Mouse (Mus musculus): ENCODE measurements around the gene Gm15155. TPM values are rescaled to one million over a fixed set of nuclear protein-coding genes. Genes with fewer than 3 reads are reported as not detected.

The Gm15155 gene
- not detected in 2 replicates for polyA plus RNA-seq (2015; fragmentation: Nextera tagmentation; extraction: Ambion mirVana)

DNA sequence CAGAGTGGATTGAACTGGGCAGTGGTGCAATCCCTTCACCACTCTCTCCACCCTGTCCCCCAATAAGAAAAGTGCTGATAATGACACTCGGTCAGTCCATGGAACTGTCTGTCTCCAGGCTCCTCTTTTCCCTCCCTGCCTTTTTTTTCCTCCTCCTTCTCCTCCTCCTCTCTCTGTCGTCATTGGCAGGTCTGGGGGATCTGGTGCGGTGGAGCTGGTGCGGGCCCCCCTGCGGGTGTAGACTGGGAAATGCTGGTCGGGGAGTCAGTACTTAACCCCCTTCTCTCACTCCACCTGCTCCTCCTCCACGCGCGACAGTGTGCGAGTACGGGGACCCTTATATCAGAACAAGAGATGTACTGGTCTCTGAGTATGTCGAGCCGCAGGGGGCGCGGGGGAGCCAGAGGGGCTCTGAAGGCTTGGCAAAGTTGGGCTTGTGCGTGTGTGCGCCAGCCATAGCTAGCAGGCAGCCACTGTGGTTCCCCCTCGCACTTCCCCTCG lies at the start of gene Gm15155:
Gene Gm15155, plus strand, starts transcription at position 401 of the 501 bp plus-strand sequence.
- no peak within 1 kb of the TSS for H3K27ac ChIP-seq (ENCODE audit: low read length)
- peak within 1 kb of the TSS; percentile 40; the same call in 1 of the 2 replicates for H3K9ac ChIP-seq (ENCODE audit: low read length)
- no peaks in the 10 kb centered on the region for H3K36me3 ChIP-seq (ENCODE audit: control insufficient read depth, insufficient read depth)
- H3K4me3 ChIP-seq (ENCODE audit: low read length): peak within 1 kb of the TSS; percentile 54
- ATAC-seq (replicated peaks; ENCODE audit: extremely low read depth, insufficient read depth, low FRiP score): no peak
- peak within 1 kb of the TSS; percentile 87 for H3K4me2 ChIP-seq (ENCODE audit: low read depth, low read length)
- H3K4me1 ChIP-seq (ENCODE audit: control insufficient read depth, insufficient read depth, low read length): 0 out of 2 replicates have a peak, but pooled peaks cover 6% of the 10 kb centered on the region
- WGBS: 16% methylated on average over 19 of the region's 19 CpGs
- H3K9me3 ChIP-seq (replicated peaks; ENCODE audit: control insufficient read depth, low read length): no peaks in the 10 kb centered on the region
- peaks cover 35% of the 10 kb centered on the region for H3K27me3 ChIP-seq (ENCODE audit: control insufficient read depth, insufficient read depth, low read length)

DNA sequence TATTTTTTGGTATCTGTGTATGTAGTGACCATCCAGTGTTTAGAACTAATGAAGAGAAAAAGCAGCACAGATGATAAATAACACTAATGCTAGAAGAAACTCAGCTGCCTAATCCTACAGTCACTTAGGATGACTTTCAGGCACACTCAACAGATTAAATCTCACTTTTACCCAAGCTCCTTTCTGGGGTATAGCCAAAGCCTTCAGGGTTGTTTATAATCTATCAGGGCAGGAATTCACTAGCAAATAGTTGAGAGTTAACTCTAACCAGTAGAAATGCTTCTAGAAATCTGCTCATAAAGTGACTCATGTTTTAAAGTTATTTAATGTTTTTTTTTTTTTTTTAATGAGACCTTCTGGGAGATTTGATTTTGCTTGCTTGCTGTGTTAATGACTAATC lies 44.8 kb upstream of the Gm15155 start:
- Histone ChIP-seq H3K36me3 (ENCODE audit: control insufficient read depth, insufficient read depth) (no peaks in the 10 kb centered on the region), H3K4me2 (ENCODE audit: low read depth, low read length) (no peak overlapping the region), H3K9me3 (replicated peaks; ENCODE audit: control insufficient read depth, low read length) (no peaks in the 10 kb centered on the region), H3K9ac (ENCODE audit: low read length) (no peak overlapping the region), H3K4me1 (ENCODE audit: control insufficient read depth, insufficient read depth, low read length) (no peaks in the 10 kb centered on the region), H3K27ac (ENCODE audit: low read length) (no peak overlapping the region), H3K27me3 (ENCODE audit: control insufficient read depth, insufficient read depth, low read length) (no peaks in the 10 kb centered on the region), H3K4me3 (ENCODE audit: low read length) (no peak overlapping the region)
- ATAC-seq (replicated peaks; ENCODE audit: extremely low read depth, insufficient read depth, low FRiP score): no peak

DNA sequence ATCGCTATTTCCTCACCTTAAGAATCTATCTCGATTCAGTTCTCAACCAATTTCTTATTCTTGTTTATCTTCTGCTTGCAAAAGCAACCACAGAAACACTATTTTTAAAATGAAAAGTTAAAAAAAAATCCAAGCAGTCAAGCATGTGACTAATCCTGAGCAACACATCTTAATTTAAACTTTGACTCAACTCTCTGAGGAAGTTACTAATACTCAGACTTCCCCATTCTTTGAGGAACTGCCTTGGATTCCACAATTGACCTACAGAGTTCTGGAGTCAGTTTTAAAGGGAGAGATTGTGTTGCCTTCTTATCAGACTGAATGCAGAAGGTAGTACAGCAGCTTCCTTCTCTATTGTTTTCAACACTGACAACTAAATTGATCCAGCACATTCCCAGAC lies 40.0 kb upstream of the Gm15155 start:
- no peaks in the 10 kb centered on the region for H3K4me1 ChIP-seq (ENCODE audit: control insufficient read depth, insufficient read depth, low read length)
- no peak overlapping the region for H3K4me3 ChIP-seq (ENCODE audit: low read length)
- H3K36me3 ChIP-seq (ENCODE audit: control insufficient read depth, insufficient read depth): no peaks in the 10 kb centered on the region
- WGBS: 57% methylated on average over 2 of the region's 2 CpGs
- H3K9ac ChIP-seq (ENCODE audit: low read length): no peak overlapping the region
- ATAC-seq (replicated peaks; ENCODE audit: extremely low read depth, insufficient read depth, low FRiP score): no peak
- H3K4me2 ChIP-seq (ENCODE audit: low read depth, low read length): no peak overlapping the region
- H3K27ac ChIP-seq (ENCODE audit: low read length): no peak overlapping the region
- no peaks in the 10 kb centered on the region for H3K9me3 ChIP-seq (replicated peaks; ENCODE audit: control insufficient read depth, low read length)
- H3K27me3 ChIP-seq (ENCODE audit: control insufficient read depth, insufficient read depth, low read length): no peaks in the 10 kb centered on the region

DNA sequence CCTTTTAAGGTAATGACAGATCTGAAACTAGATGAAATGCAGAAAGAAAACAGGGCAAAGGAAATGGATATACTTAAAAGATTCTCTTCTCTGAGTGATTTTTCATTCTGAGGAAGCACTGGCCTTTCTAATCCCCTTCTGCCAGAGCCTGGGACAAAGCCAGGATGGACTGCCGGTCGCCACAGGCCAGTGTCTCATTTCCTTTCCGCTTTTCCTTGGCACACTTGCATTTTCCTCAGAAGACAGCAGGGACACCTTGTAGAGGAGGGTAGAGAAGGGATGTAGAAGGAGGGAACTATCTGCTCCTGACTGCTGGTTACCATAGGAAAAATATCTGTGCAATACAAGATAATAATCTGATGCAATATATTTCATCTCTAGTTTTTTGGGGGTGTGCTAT lies 33.1 kb upstream of the Gm15155 start:
- H3K9ac ChIP-seq (ENCODE audit: low read length): no peak overlapping the region
- no peaks in the 10 kb centered on the region for H3K36me3 ChIP-seq (ENCODE audit: control insufficient read depth, insufficient read depth)
- no peak for ATAC-seq (replicated peaks; ENCODE audit: extremely low read depth, insufficient read depth, low FRiP score)
- WGBS: 54% methylated on average over 3 of the region's 3 CpGs
- no peak overlapping the region for H3K4me2 ChIP-seq (ENCODE audit: low read depth, low read length)
- no peak overlapping the region for H3K4me3 ChIP-seq (ENCODE audit: low read length)
- H3K4me1 ChIP-seq (ENCODE audit: control insufficient read depth, insufficient read depth, low read length): no peaks in the 10 kb centered on the region
- H3K27me3 ChIP-seq (ENCODE audit: control insufficient read depth, insufficient read depth, low read length): no peaks in the 10 kb centered on the region
- H3K27ac ChIP-seq (ENCODE audit: low read length): no peak overlapping the region
- no peaks in the 10 kb centered on the region for H3K9me3 ChIP-seq (replicated peaks; ENCODE audit: control insufficient read depth, low read length)

DNA sequence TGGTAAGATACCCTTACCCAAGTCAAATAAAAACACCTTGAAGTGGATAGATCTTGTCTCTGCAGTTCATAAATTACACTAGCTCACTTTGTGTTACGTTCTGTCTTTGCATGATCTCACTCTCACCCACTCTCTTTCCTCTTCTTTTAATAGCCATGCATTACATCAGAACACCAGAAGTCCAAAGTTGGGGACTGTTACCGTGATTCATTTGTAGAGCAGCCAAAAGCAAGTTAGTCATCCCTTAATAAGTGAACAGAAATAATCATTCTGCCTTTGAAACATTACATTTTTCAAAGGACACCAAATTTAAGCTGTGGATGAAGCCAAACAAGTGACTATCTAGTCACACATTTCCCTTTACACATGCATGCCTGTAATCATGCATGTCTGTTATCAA lies 32.1 kb upstream of the Gm15155 start:
- H3K4me2 ChIP-seq (ENCODE audit: low read depth, low read length): no peak overlapping the region

DNA sequence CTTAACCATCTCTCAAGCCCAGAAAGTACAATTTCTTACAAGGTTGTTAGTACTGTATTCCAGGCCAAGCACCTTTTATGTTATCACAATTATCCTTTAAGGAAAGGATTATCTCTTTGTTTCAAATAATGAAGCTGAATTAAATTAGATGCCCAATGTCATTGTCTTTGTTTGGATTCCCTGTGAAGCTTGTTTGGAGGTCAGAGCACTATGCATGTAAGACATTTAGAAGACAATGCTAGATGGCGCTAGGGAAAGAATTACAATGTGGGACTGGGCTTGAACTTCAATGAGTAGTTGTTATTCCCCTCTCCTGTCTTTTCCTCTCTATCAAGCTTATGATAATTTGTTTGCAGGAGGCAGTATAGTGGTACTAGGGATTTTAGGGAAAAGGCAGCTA lies 29.9 kb upstream of the Gm15155 start:
- H3K4me2 ChIP-seq (ENCODE audit: low read depth, low read length): no peak overlapping the region
- ATAC-seq (replicated peaks; ENCODE audit: extremely low read depth, insufficient read depth, low FRiP score): no peak
- WGBS: 60% methylated on average over 1 of the region's 1 CpGs
- no peak overlapping the region for H3K27ac ChIP-seq (ENCODE audit: low read length)
- H3K4me1 ChIP-seq (ENCODE audit: control insufficient read depth, insufficient read depth, low read length): no peaks in the 10 kb centered on the region
- H3K27me3 ChIP-seq (ENCODE audit: control insufficient read depth, insufficient read depth, low read length): no peaks in the 10 kb centered on the region
- H3K4me3 ChIP-seq (ENCODE audit: low read length): no peak overlapping the region
- H3K9ac ChIP-seq (ENCODE audit: low read length): no peak overlapping the region
- no peaks in the 10 kb centered on the region for H3K9me3 ChIP-seq (replicated peaks; ENCODE audit: control insufficient read depth, low read length)
- no peaks in the 10 kb centered on the region for H3K36me3 ChIP-seq (ENCODE audit: control insufficient read depth, insufficient read depth)

More for the DNA sequence above, 32.1 kb upstream of the Gm15155 start:
- Histone ChIP-seq H3K27ac (ENCODE audit: low read length) (no peak overlapping the region), H3K27me3 (ENCODE audit: control insufficient read depth, insufficient read depth, low read length) (no peaks in the 10 kb centered on the region), H3K4me3 (ENCODE audit: low read length) (no peak overlapping the region), H3K9ac (ENCODE audit: low read length) (no peak overlapping the region), H3K4me1 (ENCODE audit: control insufficient read depth, insufficient read depth, low read length) (no peaks in the 10 kb centered on the region), H3K9me3 (replicated peaks; ENCODE audit: control insufficient read depth, low read length) (no peaks in the 10 kb centered on the region), H3K36me3 (ENCODE audit: control insufficient read depth, insufficient read depth) (no peaks in the 10 kb centered on the region)
- WGBS: 45% methylated on average over 2 of the region's 2 CpGs
- no peak for ATAC-seq (replicated peaks; ENCODE audit: extremely low read depth, insufficient read depth, low FRiP score)

DNA sequence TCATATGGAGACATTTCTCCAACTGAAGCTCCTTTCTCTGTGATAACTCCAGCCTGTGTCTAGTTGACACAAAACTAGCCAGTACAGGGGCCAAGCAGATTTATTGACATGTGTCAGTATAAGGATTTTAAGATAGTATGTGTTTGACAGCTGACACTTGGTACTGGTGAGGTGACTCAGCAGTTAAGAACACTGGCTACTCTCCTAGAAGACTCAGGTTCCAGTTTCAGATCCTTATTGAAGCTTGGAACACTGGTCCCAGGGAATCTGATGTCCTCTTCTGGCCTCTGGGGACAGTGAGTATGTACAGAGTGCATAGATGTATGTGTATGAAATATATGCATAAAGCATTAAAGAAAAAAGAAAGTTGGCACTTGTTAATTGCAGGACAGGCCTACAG lies 28.2 kb upstream of the Gm15155 start:
- H3K9me3 ChIP-seq (replicated peaks; ENCODE audit: control insufficient read depth, low read length): no peaks in the 10 kb centered on the region
- no peak overlapping the region for H3K27ac ChIP-seq (ENCODE audit: low read length)
- H3K36me3 ChIP-seq (ENCODE audit: control insufficient read depth, insufficient read depth): no peaks in the 10 kb centered on the region
- no peaks in the 10 kb centered on the region for H3K27me3 ChIP-seq (ENCODE audit: control insufficient read depth, insufficient read depth, low read length)
- no peaks in the 10 kb centered on the region for H3K4me1 ChIP-seq (ENCODE audit: control insufficient read depth, insufficient read depth, low read length)
- no peak overlapping the region for H3K9ac ChIP-seq (ENCODE audit: low read length)
- no peak for ATAC-seq (replicated peaks; ENCODE audit: extremely low read depth, insufficient read depth, low FRiP score)
- no peak overlapping the region for H3K4me3 ChIP-seq (ENCODE audit: low read length)
- H3K4me2 ChIP-seq (ENCODE audit: low read depth, low read length): no peak overlapping the region

DNA sequence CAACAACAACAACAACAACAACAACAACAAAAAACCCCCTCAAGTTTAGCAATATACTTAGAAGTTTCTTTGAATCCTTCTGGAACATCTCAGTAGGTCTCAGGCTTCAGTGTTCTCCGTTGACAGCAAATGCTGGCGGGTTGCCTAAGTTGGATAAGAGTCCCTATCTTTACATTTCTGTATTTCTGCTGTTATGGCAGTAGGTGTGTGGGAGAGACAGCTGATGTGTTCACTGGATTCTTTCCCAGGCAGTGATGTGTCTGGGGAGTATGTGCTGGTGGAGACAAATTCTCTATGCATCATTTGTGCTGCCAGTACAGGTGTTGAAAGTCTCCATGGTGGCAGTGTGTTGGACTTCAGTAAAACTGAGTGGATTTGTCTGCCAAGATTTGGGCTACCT lies 23.3 kb upstream of the Gm15155 start:
- no peak for ATAC-seq (replicated peaks; ENCODE audit: extremely low read depth, insufficient read depth, low FRiP score)
- H3K9ac ChIP-seq (ENCODE audit: low read length): no peak overlapping the region
- H3K4me2 ChIP-seq (ENCODE audit: low read depth, low read length): no peak overlapping the region
- WGBS: 42% methylated on average over 2 of the region's 2 CpGs
- H3K4me1 ChIP-seq (ENCODE audit: control insufficient read depth, insufficient read depth, low read length): no peaks in the 10 kb centered on the region
- no peak overlapping the region for H3K4me3 ChIP-seq (ENCODE audit: low read length)
- no peaks in the 10 kb centered on the region for H3K9me3 ChIP-seq (replicated peaks; ENCODE audit: control insufficient read depth, low read length)
- H3K27ac ChIP-seq (ENCODE audit: low read length): no peak overlapping the region
- H3K27me3 ChIP-seq (ENCODE audit: control insufficient read depth, insufficient read depth, low read length): no peaks in the 10 kb centered on the region
- H3K36me3 ChIP-seq (ENCODE audit: control insufficient read depth, insufficient read depth): no peaks in the 10 kb centered on the region

DNA sequence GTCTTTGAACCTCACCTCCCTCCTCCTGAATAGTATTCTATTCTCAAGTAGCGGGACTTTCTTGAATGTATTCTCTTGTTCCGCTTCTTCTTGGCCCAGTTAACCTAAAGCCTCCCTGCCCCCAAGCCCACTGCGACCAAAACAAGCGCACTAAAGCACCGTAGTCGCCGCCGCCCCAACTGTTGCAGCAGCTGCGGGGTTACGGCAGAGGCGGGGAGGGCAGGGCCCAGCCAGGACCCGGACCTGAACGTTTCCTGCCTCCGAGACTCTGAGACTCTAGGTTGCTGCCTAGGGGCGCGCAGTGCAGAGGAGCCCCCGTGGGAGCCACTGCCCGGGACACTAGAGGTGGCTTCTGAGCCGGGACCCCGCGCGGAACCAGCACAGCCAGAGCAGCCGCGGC lies 2.0 kb upstream of the Gm15155 start:
- 16% methylated on average over 24 of the region's 24 CpGs for WGBS
- 0 out of 2 replicates have a peak, but pooled peaks cover 6% of the 10 kb centered on the region for H3K4me1 ChIP-seq (ENCODE audit: control insufficient read depth, insufficient read depth, low read length)
- peaks cover 35% of the 10 kb centered on the region for H3K27me3 ChIP-seq (ENCODE audit: control insufficient read depth, insufficient read depth, low read length)
- no peak for ATAC-seq (replicated peaks; ENCODE audit: extremely low read depth, insufficient read depth, low FRiP score)
- H3K9ac ChIP-seq (ENCODE audit: low read length): no peak overlapping the region; the same call in 1 of the 2 replicates
- H3K4me2 ChIP-seq (ENCODE audit: low read depth, low read length): peak overlapping the region; percentile 87
- H3K27ac ChIP-seq (ENCODE audit: low read length): no peak overlapping the region
- H3K9me3 ChIP-seq (replicated peaks; ENCODE audit: control insufficient read depth, low read length): no peaks in the 10 kb centered on the region
- H3K4me3 ChIP-seq (ENCODE audit: low read length): peak overlapping the region; percentile 54
- H3K36me3 ChIP-seq (ENCODE audit: control insufficient read depth, insufficient read depth): no peaks in the 10 kb centered on the region

All from heart, embryonic 16.5 days (tissue).